Mouse (Mus musculus) brain, embryonic 14.5 days (tissue): Measurements from ENCODE around the gene Ostm1.

Experiments used
- CTCF ChIP-seq: fragments of 200-500 bp; IDR thresholded peaks from 2 replicates; pipeline ENCODE4 v1.5.1; 2012; ENCODE audit warnings: inconsistent platforms, mild to moderate bottlenecking, moderate library complexity, borderline replicate concordance; ENCODE audit not compliant: insufficient read depth, insufficient read length; ENCODE audit errors: extremely low read depth
- POLR2A ChIP-seq: fragments of 200-500 bp; IDR thresholded peaks from 2 replicates; pipeline ENCODE4 v1.6.1; 2012; ENCODE audit warnings: mild to moderate bottlenecking, inconsistent platforms, borderline replicate concordance; ENCODE audit not compliant: poor library complexity, insufficient read depth, insufficient read length, severe bottlenecking; ENCODE audit errors: extremely low read depth

- no peak for TF ChIP-seq CTCF
- no peak for TF ChIP-seq POLR2A
Observed at GRCm38 (mm10) chr10:42630596-42631355, 47.2 kb downstream of the Ostm1 start.
